Mouse (Mus musculus): Measurements from ENCODE around the gene Taar9. TPM values are rescaled to one million over a fixed set of nuclear protein-coding genes. Genes with fewer than 3 reads are reported as not detected.
"Not testable (repeated sequence)": the region's sequence is repeated elsewhere in the genome, so short reads cannot be mapped to it uniquely, and the experiment has no call there.

The Taar9 gene
- polyA plus RNA-seq, 1 experiment from 2014 or later: not detected

GRCm38 (mm10) chr10:24132273-24132672, 22.9 kb upstream of the Taar9 start:
- Histone ChIP-seq H3K36me3 (ENCODE audit: control insufficient read depth, insufficient read depth, low read length) (no peaks in the 10 kb centered on the region), H3K27ac (ENCODE audit: low read depth, low read length) (no peak overlapping the region), H3K4me1 (ENCODE audit: control insufficient read depth, insufficient read depth, low read length) (peaks cover 2% of the 10 kb centered on the region; the same call in 1 of the 2 replicates), H3K4me3 (ENCODE audit: low read depth, low read length) (no peak overlapping the region), H3K27me3 (replicated peaks; ENCODE audit: control insufficient read depth, insufficient read depth, low read length) (no peaks in the 10 kb centered on the region), H3K9ac (ENCODE audit: low read length) (no peak overlapping the region), H3K9me3 (replicated peaks; ENCODE audit: control insufficient read depth, low read length) (no peaks in the 10 kb centered on the region), H3K4me2 (ENCODE audit: low read length) (no peak overlapping the region)
- no peak for ATAC-seq
- no peak for DNase-seq (ENCODE audit: low spot score)
- WGBS: 6% methylated on average over 5 of the region's 5 CpGs

GRCm38 (mm10) chr10:24131451-24132262, 22.3 kb upstream of the Taar9 start:
- Histone ChIP-seq H3K4me2 (ENCODE audit: low read length) (peak overlapping the region; percentile 32; the same call in 1 of the 2 replicates), H3K36me3 (ENCODE audit: control insufficient read depth, insufficient read depth, low read length) (no peaks in the 10 kb centered on the region), H3K4me3 (ENCODE audit: low read depth, low read length) (no peak overlapping the region), H3K9ac (ENCODE audit: low read length) (no peak overlapping the region), H3K27me3 (replicated peaks; ENCODE audit: control insufficient read depth, insufficient read depth, low read length) (no peaks in the 10 kb centered on the region), H3K9me3 (replicated peaks; ENCODE audit: control insufficient read depth, low read length) (no peaks in the 10 kb centered on the region), H3K4me1 (ENCODE audit: control insufficient read depth, insufficient read depth, low read length) (peaks cover 2% of the 10 kb centered on the region; the same call in 1 of the 2 replicates), H3K27ac (ENCODE audit: low read depth, low read length) (no peak overlapping the region)
- WGBS: 20% methylated on average over 9 of the region's 9 CpGs
- peak; percentile 93 for DNase-seq (ENCODE audit: low spot score)
- peak; percentile 91 for ATAC-seq

- WGBS: 46% methylated on average over 6 of the region's 6 CpGs
- Histone ChIP-seq H3K4me2 (ENCODE audit: low read length) (no peak overlapping the region), H3K4me1 (ENCODE audit: control insufficient read depth, insufficient read depth, low read length) (0 out of 2 replicates have a peak, but pooled peaks cover 3% of the 10 kb centered on the region), H3K9me3 (replicated peaks; ENCODE audit: control insufficient read depth, low read length) (no peaks in the 10 kb centered on the region), H3K27me3 (replicated peaks; ENCODE audit: control insufficient read depth, insufficient read depth, low read length) (no peaks in the 10 kb centered on the region), H3K27ac (ENCODE audit: low read depth, low read length) (no peak overlapping the region), H3K9ac (ENCODE audit: low read length) (no peak overlapping the region), H3K36me3 (ENCODE audit: control insufficient read depth, insufficient read depth, low read length) (no peaks in the 10 kb centered on the region), H3K4me3 (ENCODE audit: low read depth, low read length) (no peak overlapping the region)
- no peak; the same call in 1 of the 2 replicates for ATAC-seq
- peak; percentile 74 for DNase-seq (ENCODE audit: low spot score)
Measured at GRCm38 (mm10) chr10:24111116-24111778, 1.9 kb upstream of the Taar9 start.

- 34% methylated on average over 3 of the region's 3 CpGs for WGBS
Measured at GRCm38 (mm10) chr10:24108236-24108635, 1.1 kb downstream of the Taar9 start.

GRCm38 (mm10) chr10:24107747-24108146, 1.6 kb downstream of the Taar9 start:
- no peak overlapping the region for H3K4me3 ChIP-seq (ENCODE audit: low read depth, low read length)
- 0 out of 2 replicates have a peak, but pooled peaks cover 3% of the 10 kb centered on the region for H3K4me1 ChIP-seq (ENCODE audit: control insufficient read depth, insufficient read depth, low read length)
- WGBS: 49% methylated on average over 5 of the region's 5 CpGs
- DNase-seq (ENCODE audit: low spot score) (no peak), ATAC-seq (no peak)
- H3K9me3 ChIP-seq (replicated peaks; ENCODE audit: control insufficient read depth, low read length): no peaks in the 10 kb centered on the region
- no peaks in the 10 kb centered on the region for H3K36me3 ChIP-seq (ENCODE audit: control insufficient read depth, insufficient read depth, low read length)
- no peak overlapping the region for H3K4me2 ChIP-seq (ENCODE audit: low read length)
- no peak overlapping the region for H3K27ac ChIP-seq (ENCODE audit: low read depth, low read length)
- no peaks in the 10 kb centered on the region for H3K27me3 ChIP-seq (replicated peaks; ENCODE audit: control insufficient read depth, insufficient read depth, low read length)
- H3K9ac ChIP-seq (ENCODE audit: low read length): no peak overlapping the region

More at GRCm38 (mm10) chr10:24108236-24108635, 1.1 kb downstream of the Taar9 start:
- DNase-seq (ENCODE audit: low spot score): no peak
- Histone ChIP-seq H3K36me3 (ENCODE audit: control insufficient read depth, insufficient read depth, low read length) (no peaks in the 10 kb centered on the region), H3K9me3 (replicated peaks; ENCODE audit: control insufficient read depth, low read length) (no peaks in the 10 kb centered on the region), H3K9ac (ENCODE audit: low read length) (no peak overlapping the region), H3K27me3 (replicated peaks; ENCODE audit: control insufficient read depth, insufficient read depth, low read length) (no peaks in the 10 kb centered on the region), H3K27ac (ENCODE audit: low read depth, low read length) (no peak overlapping the region), H3K4me3 (ENCODE audit: low read depth, low read length) (no peak overlapping the region), H3K4me1 (ENCODE audit: control insufficient read depth, insufficient read depth, low read length) (0 out of 2 replicates have a peak, but pooled peaks cover 3% of the 10 kb centered on the region), H3K4me2 (ENCODE audit: low read length) (no peak overlapping the region)
- no peak for ATAC-seq

GRCm38 (mm10) chr10:24103299-24103698, 6.0 kb downstream of the Taar9 start:
- DNase-seq (ENCODE audit: low spot score); ATAC-seq; H3K4me1 ChIP-seq (ENCODE audit: control insufficient read depth, insufficient read depth, low read length); H3K9ac ChIP-seq (ENCODE audit: low read length); H3K27me3 ChIP-seq (replicated peaks; ENCODE audit: control insufficient read depth, insufficient read depth, low read length); H3K9me3 ChIP-seq (replicated peaks; ENCODE audit: control insufficient read depth, low read length); H3K27ac ChIP-seq (ENCODE audit: low read depth, low read length); H3K36me3 ChIP-seq (ENCODE audit: control insufficient read depth, insufficient read depth, low read length); H3K4me3 ChIP-seq (ENCODE audit: low read depth, low read length); H3K4me2 ChIP-seq (ENCODE audit: low read length): not testable (repeated sequence)
- WGBS: 70% methylated on average over 1 of the region's 1 CpGs

- ATAC-seq; H3K4me3 ChIP-seq (ENCODE audit: low read depth, low read length); H3K4me1 ChIP-seq (ENCODE audit: control insufficient read depth, insufficient read depth, low read length); H3K9me3 ChIP-seq (replicated peaks; ENCODE audit: control insufficient read depth, low read length); H3K36me3 ChIP-seq (ENCODE audit: control insufficient read depth, insufficient read depth, low read length); H3K27me3 ChIP-seq (replicated peaks; ENCODE audit: control insufficient read depth, insufficient read depth, low read length); H3K27ac ChIP-seq (ENCODE audit: low read depth, low read length); DNase-seq (ENCODE audit: low spot score); H3K9ac ChIP-seq (ENCODE audit: low read length); H3K4me2 ChIP-seq (ENCODE audit: low read length): not testable (repeated sequence)
- WGBS: 86% methylated on average over 1 of the region's 3 CpGs
Measured at GRCm38 (mm10) chr10:24101812-24102211, 7.5 kb downstream of the Taar9 start, which contains the start of gene Taar8c. TSS of gene Taar8c (minus strand) at chr10:24101912.

GRCm38 (mm10) chr10:24097010-24097409, 12.3 kb downstream of the Taar9 start:
- not testable (repeated sequence) for ATAC-seq; H3K4me2 ChIP-seq (ENCODE audit: low read length); H3K36me3 ChIP-seq (ENCODE audit: control insufficient read depth, insufficient read depth, low read length); H3K4me1 ChIP-seq (ENCODE audit: control insufficient read depth, insufficient read depth, low read length); H3K27ac ChIP-seq (ENCODE audit: low read depth, low read length); H3K9ac ChIP-seq (ENCODE audit: low read length); H3K27me3 ChIP-seq (replicated peaks; ENCODE audit: control insufficient read depth, insufficient read depth, low read length); DNase-seq (ENCODE audit: low spot score); H3K4me3 ChIP-seq (ENCODE audit: low read depth, low read length); H3K9me3 ChIP-seq (replicated peaks; ENCODE audit: control insufficient read depth, low read length)
- WGBS: 87% methylated on average over 2 of the region's 2 CpGs

- Histone ChIP-seq H3K9ac (ENCODE audit: low read length) (no peak within 1 kb of the TSS), H3K36me3 (ENCODE audit: control insufficient read depth, insufficient read depth, low read length) (no peaks in the 10 kb centered on the region), H3K9me3 (replicated peaks; ENCODE audit: control insufficient read depth, low read length) (no peaks in the 10 kb centered on the region), H3K4me3 (ENCODE audit: low read depth, low read length) (no peak within 1 kb of the TSS), H3K27ac (ENCODE audit: low read depth, low read length) (no peak within 1 kb of the TSS), H3K4me2 (ENCODE audit: low read length) (no peak within 1 kb of the TSS), H3K27me3 (replicated peaks; ENCODE audit: control insufficient read depth, insufficient read depth, low read length) (no peaks in the 10 kb centered on the region), H3K4me1 (ENCODE audit: control insufficient read depth, insufficient read depth, low read length) (no peaks in the 10 kb centered on the region)
- no peak for ATAC-seq
- 84% methylated on average over 2 of the region's 2 CpGs for WGBS
- no peak for DNase-seq (ENCODE audit: low spot score)
Measured at GRCm38 (mm10) chr10:24092194-24092593, 17.1 kb downstream of the Taar9 start, which contains the start of gene Taar8b. TSS of gene Taar8b (minus strand) at chr10:24092294.

Measured in forebrain, embryonic 14.5 days (tissue).